Mouse (Mus musculus): ENCODE measurements around the gene P2rx5.
A peak's percentile ranks its signal among the peaks of the same experiment; 100 is the strongest.

The P2rx5 gene

DNA sequence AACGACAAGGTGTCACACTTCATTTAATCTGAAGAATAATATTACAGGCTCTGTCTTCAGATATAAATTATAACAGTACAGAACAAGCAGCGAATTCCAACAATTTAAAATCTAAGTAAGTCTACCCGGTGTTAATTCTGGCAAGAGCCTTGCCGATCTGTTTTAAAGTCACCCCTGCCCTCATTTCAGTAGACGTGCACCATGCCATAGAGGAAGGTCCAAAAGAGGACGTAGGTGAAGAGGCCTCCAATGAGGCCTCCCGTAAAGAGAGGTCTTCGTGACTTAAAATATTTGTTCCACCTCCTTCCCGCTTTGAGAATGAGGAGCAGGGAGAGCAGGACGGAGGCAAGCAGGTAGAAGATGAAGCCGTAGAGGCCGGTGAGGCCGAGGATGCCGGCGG lies 16.0 kb downstream of the P2rx5 start:
- no peak for DNase-seq (ENCODE audit: low spot score)

DNA sequence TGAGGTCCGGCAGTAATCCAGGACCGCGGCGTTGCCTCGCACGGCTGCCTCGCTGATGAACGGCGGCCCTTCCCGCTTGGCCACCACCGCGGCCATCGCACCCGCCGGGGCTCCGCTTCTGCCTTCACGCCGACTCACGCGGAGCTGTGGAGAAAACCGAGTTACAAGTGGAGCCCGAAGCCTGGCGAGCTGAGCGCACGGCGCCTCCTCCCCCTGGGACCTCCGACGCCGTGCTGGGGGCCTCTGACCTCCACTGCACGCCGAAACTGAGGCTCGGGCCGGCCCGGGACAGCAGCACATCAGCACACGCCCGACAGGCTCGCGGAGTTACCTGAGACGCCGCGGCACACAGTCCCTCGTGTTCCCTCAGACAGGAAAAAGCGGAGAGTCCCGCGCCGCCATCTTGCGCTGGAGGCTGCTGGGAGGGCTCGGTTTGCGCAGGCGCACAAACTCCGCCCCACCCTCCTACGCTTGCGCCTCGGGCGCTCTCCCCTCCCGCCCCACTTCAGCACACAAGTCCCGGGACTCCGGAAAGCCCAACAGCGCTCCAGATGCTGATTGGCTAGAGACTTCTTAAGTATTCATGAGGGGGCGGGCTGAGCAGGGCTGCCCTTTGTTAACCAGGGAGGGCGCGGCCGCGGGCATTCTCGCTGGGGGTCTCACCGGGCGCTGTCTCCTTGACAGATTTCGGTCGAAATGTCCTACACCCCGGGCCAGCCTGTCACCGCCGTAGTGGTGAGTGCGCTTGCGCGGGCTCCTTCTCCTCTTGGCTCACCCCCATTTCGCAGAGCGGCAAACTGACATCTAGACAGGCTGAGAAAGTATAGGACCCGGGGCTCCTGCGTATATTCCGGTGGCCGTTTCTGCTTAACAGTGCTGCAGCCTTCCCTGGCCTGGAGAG lies 16.6 kb downstream of the P2rx5 start, which contains the start of the genes Emc6 and Tax1bp3:
Emc6 (minus strand) TSS at position 430 of the 901 bp plus-strand sequence.
Tax1bp3 (plus strand) TSS at position 476 of the 901 bp plus-strand sequence.
- DNase-seq (ENCODE audit: low spot score) = peak; percentile 95

DNA sequence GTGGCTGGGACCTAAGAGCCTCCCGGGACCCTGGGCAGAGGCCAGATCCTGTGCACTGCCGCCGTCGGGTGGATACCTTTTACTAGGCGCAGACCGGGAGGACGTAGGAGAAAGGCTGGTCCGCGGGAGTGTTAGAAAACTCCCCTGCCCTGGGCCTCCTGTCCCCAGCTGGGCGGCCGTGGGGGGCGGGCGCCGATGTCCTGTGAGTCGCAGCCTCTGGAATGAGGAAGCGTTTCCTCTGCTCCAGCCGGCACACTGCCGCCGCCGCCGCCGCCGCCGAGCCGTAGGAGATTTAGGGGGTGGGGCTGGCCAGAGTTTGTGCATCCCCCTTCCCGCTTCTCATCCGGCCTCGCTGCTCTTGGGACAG lies 17.3 kb downstream of the P2rx5 start:
- peak; percentile 79 for DNase-seq (ENCODE audit: low spot score)

DNA sequence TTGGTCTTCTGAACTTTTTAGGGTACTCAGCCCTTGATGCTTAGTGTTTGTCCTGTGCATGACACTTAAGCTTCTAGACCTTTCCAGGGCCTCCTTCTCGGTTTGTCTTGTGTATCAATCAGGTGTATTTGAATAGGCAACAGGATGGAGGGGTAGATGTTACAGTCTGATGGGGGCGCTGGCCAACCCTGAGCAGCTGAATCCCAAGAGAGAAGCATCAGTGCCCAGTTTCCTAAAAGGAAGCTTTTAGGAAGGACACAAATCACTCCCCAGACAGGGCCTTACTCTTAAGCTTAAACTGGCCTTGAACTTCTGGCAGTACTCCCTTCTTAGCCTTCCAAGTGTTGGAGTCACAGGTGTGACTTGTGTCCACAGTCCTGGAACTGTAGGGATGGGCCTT lies 17.7 kb downstream of the P2rx5 start:
- peak; percentile 23 for DNase-seq (ENCODE audit: low spot score)

DNA sequence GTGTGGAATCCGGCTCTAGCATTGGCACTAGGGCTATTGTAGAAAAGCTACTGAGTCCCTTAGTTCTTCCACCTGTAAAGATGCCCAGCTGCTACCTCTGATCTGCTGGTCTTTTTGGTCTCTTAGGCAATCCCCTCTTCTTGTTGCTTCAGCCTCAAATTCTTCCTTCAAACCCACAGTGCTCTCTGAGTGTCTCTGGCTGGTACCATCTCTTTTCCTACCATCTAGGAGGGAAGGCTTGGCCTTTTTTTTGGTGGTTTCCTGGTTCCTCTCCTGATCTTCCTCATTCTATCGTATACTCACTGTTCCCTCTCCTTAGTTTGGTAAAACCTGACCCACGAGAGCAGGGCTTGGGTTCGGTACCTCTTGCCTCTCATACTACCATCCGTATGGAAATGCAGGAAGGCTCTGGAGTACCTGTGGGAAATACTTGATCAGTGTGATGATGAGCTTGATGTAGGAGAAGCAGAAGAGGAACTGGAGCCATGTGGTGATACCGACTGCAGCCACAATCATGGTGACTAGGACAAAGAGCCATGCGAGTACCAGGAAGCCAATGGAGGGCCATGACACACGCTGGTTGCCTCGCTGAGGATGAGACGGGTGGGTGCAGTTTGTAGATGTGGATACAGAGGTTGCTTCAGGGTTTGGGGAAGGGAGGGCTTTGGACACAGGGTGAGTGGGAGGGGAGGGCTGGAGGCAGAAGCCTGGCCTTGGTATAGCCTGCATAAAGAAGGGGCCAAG lies 25.8 kb downstream of the P2rx5 start:
- DNase-seq (ENCODE audit: low spot score) = no peak

DNA sequence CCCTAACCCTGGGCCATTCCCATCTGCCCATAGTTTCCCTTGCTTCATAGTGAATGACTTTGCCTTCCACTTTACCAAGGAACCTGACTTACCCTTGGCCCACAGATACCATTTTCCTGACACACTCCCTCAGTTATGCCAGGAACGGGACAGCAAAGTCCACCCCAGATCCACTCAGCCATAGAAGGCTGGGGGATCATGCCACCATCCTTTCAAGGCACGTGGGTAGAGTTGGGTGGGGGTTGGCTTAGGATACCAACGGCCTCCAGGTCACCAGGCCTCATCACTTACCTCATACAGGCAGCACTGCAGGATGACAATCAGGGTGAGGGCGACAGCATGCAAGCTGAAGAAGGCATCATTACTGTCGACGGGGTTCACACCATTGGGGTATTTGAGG lies 27.0 kb downstream of the P2rx5 start:
- no peak for DNase-seq (ENCODE audit: low spot score)

DNA sequence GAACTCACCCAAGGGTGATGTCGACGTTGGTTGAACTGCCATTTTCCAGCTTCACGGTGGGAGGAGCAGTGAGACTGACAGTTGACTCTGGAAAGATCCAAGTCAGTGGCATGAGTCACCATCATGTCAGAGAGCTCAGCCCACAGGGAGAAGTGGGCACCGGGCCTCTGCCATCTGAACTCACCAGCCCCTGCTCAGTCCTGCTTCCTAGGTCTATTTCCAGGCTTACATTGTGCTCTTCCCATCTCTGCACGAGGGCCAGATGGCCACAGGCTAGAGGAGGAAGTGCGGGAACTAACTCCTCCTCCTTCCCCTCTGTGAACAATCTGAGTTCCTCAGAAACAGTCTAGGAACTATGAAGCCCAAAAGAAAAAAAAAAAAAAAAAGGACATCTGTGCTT lies 32.8 kb downstream of the P2rx5 start:
- DNase-seq (ENCODE audit: low spot score) = no peak

DNA sequence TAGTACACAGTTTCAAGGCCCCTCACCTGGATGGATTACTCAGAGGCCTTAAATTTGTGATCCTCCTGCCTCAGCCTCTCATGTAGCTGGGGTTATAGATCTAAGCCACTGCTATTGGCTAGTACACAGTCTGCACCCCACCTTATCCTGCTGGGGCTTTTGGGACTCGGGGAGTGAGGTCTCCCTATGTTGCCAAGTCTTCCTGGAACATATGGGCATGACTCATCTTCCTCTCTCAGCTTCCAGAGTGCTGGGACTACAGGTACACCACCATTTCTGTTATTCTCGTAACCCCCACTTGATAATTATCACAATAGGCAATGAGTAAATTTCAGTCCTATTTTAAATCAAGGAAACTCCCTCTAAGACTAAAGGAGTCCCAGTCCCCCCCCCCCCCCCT lies 34.2 kb downstream of the P2rx5 start:
- no peak for DNase-seq (ENCODE audit: low spot score)

DNA sequence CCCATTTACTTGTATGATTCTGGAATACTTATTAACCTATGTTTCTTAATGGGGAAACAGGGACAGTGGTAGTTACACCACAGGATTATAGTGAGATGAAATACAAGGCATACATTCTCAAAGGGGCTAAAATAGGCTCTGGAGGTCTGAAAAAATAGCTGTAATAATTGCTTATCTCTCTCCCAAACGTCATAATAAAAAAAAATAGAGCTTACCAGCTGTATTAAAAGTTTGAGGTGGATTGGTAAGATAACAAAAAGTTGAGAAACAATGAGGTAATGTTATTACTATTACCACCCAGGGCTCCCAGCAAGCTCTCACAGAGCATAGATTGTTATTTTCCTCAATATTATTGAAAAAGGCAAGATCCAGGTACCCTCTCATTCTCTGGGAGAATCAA lies 38.0 kb downstream of the P2rx5 start:
- DNase-seq (ENCODE audit: low spot score) = no peak

DNA sequence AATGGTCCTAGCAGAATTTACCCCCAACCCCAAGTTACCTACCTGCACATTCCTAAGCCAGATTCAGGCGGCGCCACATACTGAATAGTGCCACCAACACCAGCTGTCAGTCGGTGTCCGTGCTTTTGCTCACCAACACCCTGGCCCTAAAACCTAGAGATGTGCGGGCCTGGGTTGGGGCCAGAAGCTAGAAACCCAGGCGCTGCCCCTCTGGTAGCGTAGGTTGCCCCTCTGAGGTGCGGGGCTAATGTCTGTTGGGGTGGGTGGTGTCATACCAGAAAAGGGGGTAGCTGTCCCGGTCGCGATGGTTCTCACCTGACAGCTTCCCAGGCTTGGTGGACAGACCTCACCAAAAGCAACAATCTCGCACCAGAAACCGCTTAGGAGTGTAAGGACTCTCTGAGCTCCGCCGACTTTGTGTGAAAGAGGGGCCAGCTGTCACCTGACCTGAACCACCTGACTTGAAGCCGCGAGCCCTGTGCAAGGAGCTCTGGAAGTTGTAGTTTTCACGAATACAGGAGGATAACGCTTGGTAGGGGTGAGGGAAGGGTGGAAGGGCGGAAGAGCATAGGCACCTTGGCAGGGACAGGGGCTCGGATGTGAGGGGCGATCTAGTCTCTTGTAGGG lies 38.5 kb downstream of the P2rx5 start, which contains the start of gene Ctns:
Ctns (minus strand) TSS at position 440 of the 627 bp plus-strand sequence.
- DNase-seq (ENCODE audit: low spot score) = no peak

DNA sequence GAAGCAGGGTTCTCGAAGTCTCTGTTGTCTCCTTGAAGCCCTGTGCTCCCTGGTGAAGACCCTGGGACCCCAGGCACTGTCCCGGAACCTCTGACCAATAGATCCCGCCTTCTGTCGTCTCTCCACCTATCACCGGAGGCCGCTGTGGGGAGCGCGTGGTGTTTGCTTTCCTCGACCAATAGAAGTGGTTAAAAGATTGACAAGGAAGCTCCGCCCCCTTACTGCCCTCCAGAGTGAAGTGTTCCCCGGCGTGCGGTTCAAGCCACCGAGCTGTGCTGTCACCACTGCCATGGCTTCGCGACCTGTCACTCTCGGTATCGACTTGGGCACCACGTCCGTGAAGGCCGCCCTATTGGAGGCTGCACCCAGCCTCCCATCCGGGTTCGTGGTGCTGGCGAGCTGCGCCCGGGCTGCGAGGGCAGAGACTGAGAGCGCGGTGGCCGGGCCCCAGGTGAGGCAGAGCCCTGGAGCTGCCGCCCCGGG lies 39.0 kb downstream of the P2rx5 start, which contains the start of gene Shpk:
Shpk (plus strand) TSS at position 231 of the 483 bp plus-strand sequence.
- DNase-seq (ENCODE audit: low spot score) = peak; percentile 83

DNA sequence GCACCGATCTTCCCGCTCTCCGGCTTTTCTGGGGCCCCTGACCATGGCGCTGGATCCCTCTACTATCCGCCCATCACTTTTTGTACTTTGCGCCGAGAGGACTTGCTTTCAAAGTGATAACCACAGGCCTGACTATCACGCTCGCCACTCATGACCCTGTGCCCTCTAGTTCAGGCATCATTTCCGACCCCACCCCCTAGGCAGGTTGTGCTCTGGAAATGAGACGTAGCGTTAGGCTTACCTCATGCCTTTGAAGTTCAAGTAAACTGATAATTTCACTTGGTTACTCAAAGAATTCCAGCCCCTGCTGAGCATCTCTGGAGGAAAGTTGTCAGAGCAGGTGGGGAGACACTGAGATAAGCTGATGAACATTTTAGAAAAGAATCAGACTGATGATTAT lies 39.7 kb downstream of the P2rx5 start:
- no peak for DNase-seq (ENCODE audit: low spot score)

DNA sequence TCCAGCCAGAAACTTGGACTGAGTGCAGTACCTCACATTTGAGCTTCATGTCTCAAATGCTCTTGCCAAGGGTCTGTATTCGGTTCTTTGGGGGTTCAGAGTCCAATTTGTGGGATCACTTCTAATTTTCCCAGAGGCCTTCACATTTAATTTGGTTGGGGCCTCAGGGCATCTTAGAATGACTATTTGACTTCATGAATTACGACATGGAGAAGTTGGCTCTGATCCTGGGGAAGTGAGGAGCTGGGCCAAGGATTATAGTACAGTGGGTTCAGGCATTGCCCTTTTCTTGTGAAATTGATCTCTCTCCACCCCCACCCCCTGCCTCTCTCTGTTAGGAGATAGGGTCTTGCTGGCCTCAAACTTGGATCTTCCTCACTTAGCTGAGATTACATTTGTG lies 40.8 kb downstream of the P2rx5 start:
- no peak for DNase-seq (ENCODE audit: low spot score)

DNA sequence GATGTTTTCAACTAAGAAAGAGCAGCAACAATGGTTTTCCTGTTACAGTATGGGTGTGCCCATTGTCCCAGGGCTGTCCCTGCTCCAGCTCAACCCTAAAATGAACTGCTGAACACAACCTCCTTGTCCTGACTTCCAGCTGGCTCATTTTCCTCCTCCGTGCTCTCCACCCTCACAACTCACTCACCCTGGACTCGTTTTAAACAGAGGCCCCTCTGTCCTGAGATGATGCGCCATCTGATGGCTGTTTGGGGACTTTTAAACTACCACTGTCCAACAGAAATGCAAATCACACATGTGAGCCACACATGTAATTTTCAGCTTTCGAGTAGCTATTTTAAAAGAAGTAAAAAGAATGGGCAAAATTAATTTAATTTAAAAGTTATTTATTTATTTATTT lies 41.4 kb downstream of the P2rx5 start:
- no peak for DNase-seq (ENCODE audit: low spot score)

DNA sequence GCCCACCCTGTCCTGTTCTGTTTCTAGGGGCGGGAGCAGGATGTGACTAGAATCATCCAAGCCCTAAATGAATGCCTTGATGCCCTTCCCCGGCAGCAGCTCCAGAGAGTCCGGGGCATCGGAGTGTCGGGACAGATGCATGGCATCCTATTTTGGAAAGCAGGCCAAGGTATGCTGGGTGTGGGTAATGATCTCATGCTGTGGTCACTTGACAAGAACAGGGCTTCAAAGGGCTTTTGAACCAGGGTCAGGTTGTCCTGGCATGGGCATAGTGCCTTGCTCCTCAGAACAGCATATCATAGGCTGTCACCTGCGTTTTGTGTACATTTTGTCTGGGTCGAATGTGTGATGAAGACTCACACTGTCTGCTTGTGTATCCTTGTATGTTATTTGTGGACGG lies 43.7 kb downstream of the P2rx5 start:
- no peak for DNase-seq (ENCODE audit: low spot score)

DNA sequence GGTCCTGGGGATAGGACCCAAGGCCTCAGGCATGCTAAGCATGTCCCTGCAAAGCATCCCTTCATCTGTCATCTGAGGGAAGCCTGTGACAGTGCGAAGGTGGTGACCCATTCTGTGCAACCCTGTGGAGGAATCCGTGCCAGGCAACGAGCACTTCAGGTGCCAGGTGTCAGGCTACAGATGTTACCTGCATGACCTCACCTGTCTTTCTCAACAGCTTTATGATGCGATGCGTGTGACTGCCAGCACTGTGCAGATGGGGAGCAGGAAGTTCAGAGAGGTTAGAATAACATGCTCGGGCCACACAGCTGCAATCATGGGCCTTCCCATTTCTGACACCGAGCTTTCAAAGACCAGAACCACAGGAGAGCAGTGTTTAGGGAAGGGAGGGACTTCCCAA lies 45.0 kb downstream of the P2rx5 start:
- no peak for DNase-seq (ENCODE audit: low spot score)

DNA sequence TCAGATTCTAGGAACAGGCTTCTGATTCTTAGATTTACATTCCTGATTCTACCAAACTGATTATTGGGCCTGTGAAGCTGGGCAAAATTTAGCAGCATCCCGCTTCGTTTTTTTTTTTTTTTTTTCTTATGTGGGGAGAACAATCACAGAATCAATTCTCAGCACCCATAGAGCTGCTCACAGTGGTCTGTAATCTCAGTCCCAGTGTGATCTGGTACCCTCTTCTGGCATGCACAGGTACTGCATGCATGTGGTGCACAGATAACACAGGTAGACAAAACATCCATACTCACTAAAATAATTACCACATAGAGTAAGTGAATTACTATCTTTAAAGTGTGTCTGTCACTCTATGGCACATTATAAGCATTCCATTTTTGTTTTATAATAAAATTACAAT lies 47.4 kb downstream of the P2rx5 start:
- no peak for DNase-seq (ENCODE audit: low spot score)

DNA sequence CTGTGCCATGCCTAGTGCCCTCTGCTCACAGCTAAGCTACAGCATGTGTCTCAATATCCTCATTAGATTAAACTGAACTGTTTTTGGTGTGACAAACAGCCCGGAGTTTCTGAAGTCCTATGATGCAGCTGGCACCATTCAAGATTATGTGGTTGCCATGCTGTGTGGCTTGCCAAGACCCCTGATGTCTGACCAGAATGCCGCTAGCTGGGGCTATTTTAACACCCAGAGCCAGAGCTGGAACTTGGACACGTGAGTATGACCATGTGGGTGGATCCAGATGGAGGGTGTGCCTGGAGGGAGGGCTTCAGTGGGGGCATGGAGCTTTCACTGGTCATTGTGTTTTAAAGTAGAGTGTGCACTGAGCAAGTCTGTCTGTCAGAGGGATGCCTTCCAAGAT lies 53.7 kb downstream of the P2rx5 start:
- no peak for DNase-seq (ENCODE audit: low spot score)

DNA sequence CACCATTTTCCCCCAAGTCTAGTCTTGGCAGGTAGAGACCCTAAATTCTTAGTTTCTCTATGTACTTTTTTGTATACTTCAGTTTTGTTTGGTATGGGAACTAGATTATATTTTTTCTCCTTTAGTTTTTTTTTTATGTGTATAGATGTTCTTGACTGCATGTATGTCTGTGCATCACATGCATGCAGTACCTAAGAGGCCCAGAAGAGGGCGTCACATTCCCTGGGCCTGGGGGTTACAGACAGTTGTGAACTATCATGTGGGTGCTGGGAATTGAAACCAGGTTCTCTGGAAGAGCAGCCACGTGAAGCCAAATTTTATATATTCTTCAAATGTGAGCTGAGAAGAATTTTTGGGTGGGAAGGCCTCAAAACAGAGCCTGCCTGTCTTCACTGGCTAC lies 59.5 kb downstream of the P2rx5 start:
- no peak for DNase-seq (ENCODE audit: low spot score)

DNA sequence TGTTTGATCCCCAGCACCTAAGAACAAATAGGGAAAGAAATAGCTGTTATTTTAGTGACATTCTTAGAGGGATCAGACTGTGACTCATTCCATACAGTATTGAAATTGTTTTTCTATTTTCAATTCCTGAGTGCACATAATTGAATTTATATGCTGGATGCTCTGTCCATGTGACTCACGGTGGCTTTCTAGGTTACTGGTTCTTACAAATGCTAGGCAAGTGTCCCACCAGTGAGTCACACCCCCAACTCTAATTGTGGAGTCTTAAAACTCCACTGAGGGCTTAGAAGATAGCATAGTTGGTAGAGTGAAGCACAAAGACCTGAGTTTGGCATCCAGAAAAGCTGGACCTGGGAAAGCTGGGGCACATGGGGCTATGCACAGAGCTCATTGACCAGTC lies 60.4 kb downstream of the P2rx5 start:
- DNase-seq (ENCODE audit: low spot score) = no peak

Measured in urinary bladder, postnatal 25 days (tissue).